15 mouse cellular contexts compared by ENCODE assay signal in the genomic region with DNA sequence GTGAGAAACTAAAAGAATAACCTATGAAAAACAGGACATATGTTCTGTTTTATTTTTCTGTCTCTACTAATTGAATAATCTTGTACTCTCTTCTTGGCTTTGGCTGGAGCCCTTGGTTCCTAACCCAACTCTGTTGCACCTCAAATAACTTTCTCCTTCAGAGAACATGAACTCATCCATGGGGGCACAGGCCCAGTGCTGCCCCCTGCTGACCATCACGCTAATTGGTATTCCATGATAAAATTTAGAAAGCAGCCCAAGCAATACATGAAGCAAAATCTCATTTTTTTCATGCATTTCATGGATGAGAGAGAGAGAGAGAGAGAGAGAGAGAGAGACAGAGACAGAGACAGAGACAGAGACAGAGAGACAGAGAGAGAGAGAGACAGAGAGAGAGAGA.
DNase-seq lines count a peak whose midpoint lies in the region; ATAC-seq and TF ChIP-seq lines count a peak whose summit lies in the region.
"Had no signal": no experiment of that assay in that cellular context is flagged by ENCODE, and none has a peak within 500 bp of the region (broad histone marks: within the 10 kb centered on the region; RNA-seq: fewer than 3 reads in every experiment).

No protein-coding gene starts in this region.

- no peaks in the 10 kb centered on the region for H3K9me3 ChIP-seq in kidney, embryonic 14.5 days (ENCODE audit: control insufficient read depth, low read length)
- H3K9me3 ChIP-seq in midbrain, postnatal 0 days (ENCODE audit: low read length), result no peaks in the 10 kb centered on the region
- H3K9me3 ChIP-seq in midbrain, embryonic 15.5 days, result no peaks in the 10 kb centered on the region
- H3K9me3 ChIP-seq in stomach, postnatal 0 days (ENCODE audit: control insufficient read depth, low read length), result no peaks in the 10 kb centered on the region
- H3K9me3 ChIP-seq: heart, embryonic 15.5 days; limb, embryonic 13.5 days; midbrain, embryonic 13.5 days had no signal

- H3K36me3 ChIP-seq in kidney, embryonic 14.5 days (ENCODE audit: control insufficient read depth, insufficient read depth, low read length), result no peaks in the 10 kb centered on the region
- H3K36me3 ChIP-seq in midbrain, postnatal 0 days (ENCODE audit: insufficient read depth, low read length), result no peaks in the 10 kb centered on the region
- H3K36me3 ChIP-seq in midbrain, embryonic 15.5 days (replicated peaks), result no peaks in the 10 kb centered on the region
- no peaks in the 10 kb centered on the region for H3K36me3 ChIP-seq in stomach, postnatal 0 days (ENCODE audit: control insufficient read depth, insufficient read depth, low read length)
- H3K36me3 ChIP-seq: heart, embryonic 15.5 days; limb, embryonic 13.5 days; midbrain, embryonic 13.5 days had no signal

- WGBS in kidney, embryonic 14.5 days, result 82% methylated on average over 1 of the region's 1 CpGs
- WGBS in midbrain, postnatal 0 days, result 86% methylated on average over 1 of the region's 1 CpGs
- WGBS in midbrain, embryonic 15.5 days, result 74% methylated on average over 1 of the region's 1 CpGs
- WGBS in stomach, postnatal 0 days, result 64% methylated on average over 1 of the region's 1 CpGs

- no peak overlapping the region for H3K9ac ChIP-seq in kidney, embryonic 14.5 days (ENCODE audit: low read depth, low read length)
- no peak overlapping the region for H3K9ac ChIP-seq in midbrain, postnatal 0 days (replicated peaks; ENCODE audit: low read length, poor library complexity, severe bottlenecking)
- H3K9ac ChIP-seq in midbrain, embryonic 15.5 days, result no peak overlapping the region
- no peak overlapping the region for H3K9ac ChIP-seq in stomach, postnatal 0 days (ENCODE audit: low read length)
- H3K9ac ChIP-seq: heart, embryonic 15.5 days; hindbrain, embryonic 14.5 days; limb, embryonic 13.5 days; midbrain, embryonic 13.5 days had no signal

- no peak overlapping the region for H3K4me3 ChIP-seq in kidney, embryonic 14.5 days (ENCODE audit: low read length)
- no peak overlapping the region for H3K4me3 ChIP-seq in midbrain, postnatal 0 days (ENCODE audit: low read depth, low read length)
- no peak overlapping the region for H3K4me3 ChIP-seq in midbrain, embryonic 15.5 days
- no peak overlapping the region for H3K4me3 ChIP-seq in stomach, postnatal 0 days (ENCODE audit: low read depth, low read length)
- H3K4me3 ChIP-seq: heart, embryonic 15.5 days; limb, embryonic 13.5 days; midbrain, embryonic 13.5 days had no signal

- no peaks in the 10 kb centered on the region for H3K4me1 ChIP-seq in kidney, embryonic 14.5 days (ENCODE audit: control insufficient read depth, insufficient read depth, low read length)
- no peaks in the 10 kb centered on the region for H3K4me1 ChIP-seq in midbrain, postnatal 0 days (ENCODE audit: insufficient read depth, low read length)
- peaks cover 13% of the 10 kb centered on the region for H3K4me1 ChIP-seq in midbrain, embryonic 15.5 days
- H3K4me1 ChIP-seq in stomach, postnatal 0 days (replicated peaks; ENCODE audit: control insufficient read depth, insufficient read depth), result no peaks in the 10 kb centered on the region
- H3K4me1 ChIP-seq: heart, embryonic 15.5 days; limb, embryonic 13.5 days had no signal

- no peak overlapping the region for H3K4me2 ChIP-seq in kidney, embryonic 14.5 days (replicated peaks; ENCODE audit: low read depth, low read length)
- H3K4me2 ChIP-seq in midbrain, postnatal 0 days (ENCODE audit: low read depth, low read length, poor library complexity, severe bottlenecking), result no peak overlapping the region
- no peak overlapping the region for H3K4me2 ChIP-seq in midbrain, embryonic 15.5 days
- no peak overlapping the region for H3K4me2 ChIP-seq in stomach, postnatal 0 days (replicated peaks; ENCODE audit: low read depth)
- H3K4me2 ChIP-seq: heart, embryonic 15.5 days; hindbrain, embryonic 14.5 days; limb, embryonic 13.5 days; midbrain, embryonic 13.5 days had no signal

- no peak overlapping the region for H3K27ac ChIP-seq in kidney, embryonic 14.5 days (ENCODE audit: low read depth, low read length)
- no peak overlapping the region for H3K27ac ChIP-seq in midbrain, postnatal 0 days (ENCODE audit: low read depth, low read length)
- no peak overlapping the region for H3K27ac ChIP-seq in midbrain, embryonic 15.5 days
- no peak overlapping the region for H3K27ac ChIP-seq in stomach, postnatal 0 days (replicated peaks)
- H3K27ac ChIP-seq: heart, embryonic 15.5 days; hindbrain, embryonic 14.5 days; limb, embryonic 13.5 days; midbrain, embryonic 13.5 days had no signal

- peak; percentile 33 for DNase-seq in embryo, embryonic 10 days (ENCODE audit: low spot score)
- DNase-seq in embryo, embryonic 11 days, result no peak
- peak; percentile 17 for DNase-seq in kidney, adult 9 months
- no peak for DNase-seq in midbrain, postnatal 0 days (ENCODE audit: low spot score)
- DNase-seq in stomach, postnatal 0 days (ENCODE audit: low spot score), result no peak
- no peak for DNase-seq in yolk sac, embryonic 10.5 days (ENCODE audit: low spot score)
- DNase-seq: cerebellum, adult 11 months; gastrocnemius, postnatal 36 days; lung, postnatal 4 days had no signal

- TF ChIP-seq CTCF in midbrain, postnatal 0 days (IDR thresholded peaks at IDR 0.05), result peak; percentile 41; the same call in 1 of the 2 replicates
- peak; percentile 58 for TF ChIP-seq CTCF in stomach, postnatal 0 days (IDR thresholded peaks at IDR 0.05; ENCODE audit: low read depth)

- no peak for ATAC-seq in kidney, embryonic 14.5 days (ENCODE audit: low FRiP score, low TSS enrichment)
- ATAC-seq in midbrain, postnatal 0 days (ENCODE audit: low FRiP score), result no peak
- ATAC-seq in midbrain, embryonic 15.5 days (replicated peaks), result no peak
- no peak for ATAC-seq in stomach, postnatal 0 days (ENCODE audit: low FRiP score, low TSS enrichment)
- ATAC-seq: midbrain, embryonic 13.5 days had no signal

- H3K27me3 ChIP-seq in kidney, embryonic 14.5 days (ENCODE audit: control insufficient read depth, insufficient read depth, low read length), result no peaks in the 10 kb centered on the region
- H3K27me3 ChIP-seq in midbrain, postnatal 0 days (ENCODE audit: insufficient read depth, low read length), result no peaks in the 10 kb centered on the region
- H3K27me3 ChIP-seq in midbrain, embryonic 15.5 days (replicated peaks), result no peaks in the 10 kb centered on the region
- no peaks in the 10 kb centered on the region for H3K27me3 ChIP-seq in stomach, postnatal 0 days (ENCODE audit: control insufficient read depth, insufficient read depth, low read length)
- H3K27me3 ChIP-seq: heart, embryonic 15.5 days; limb, embryonic 13.5 days; midbrain, embryonic 13.5 days had no signal

- TF ChIP-seq EP300 in stomach, postnatal 0 days (optimal IDR thresholded peaks at IDR 0.05), result no peak

Comparison
In these comparisons a context has a peak if more than half of its experiments do, and no peak if none do; other contexts are left out.
1. DNase-seq: peak in embryo, embryonic 10 days (single experiment) and kidney, adult 9 months (single experiment); none in embryo, embryonic 11 days (single experiment), midbrain, postnatal 0 days (single experiment), stomach, postnatal 0 days (single experiment) and yolk sac, embryonic 10.5 days (single experiment).